Mouse (Mus musculus) central nervous system, embryonic 18 days (tissue): ENCODE data around the gene Adgrg5. TPM values are rescaled to one million over a fixed set of nuclear protein-coding genes. Genes with fewer than 3 reads are reported as not detected.

Source experiments
- polyA plus RNA-seq: library from polyadenylated mRNA; depleted of rRNA; stranded (reverse); fragments of >200 nt; gene quantifications from 2 replicates; pipeline ENCODE4 v1.2.3, GENCODE M21; 2012; rRNA removed

Gene Adgrg5
- polyA plus RNA-seq: 0.13 TPM in 2 replicates

DNA sequence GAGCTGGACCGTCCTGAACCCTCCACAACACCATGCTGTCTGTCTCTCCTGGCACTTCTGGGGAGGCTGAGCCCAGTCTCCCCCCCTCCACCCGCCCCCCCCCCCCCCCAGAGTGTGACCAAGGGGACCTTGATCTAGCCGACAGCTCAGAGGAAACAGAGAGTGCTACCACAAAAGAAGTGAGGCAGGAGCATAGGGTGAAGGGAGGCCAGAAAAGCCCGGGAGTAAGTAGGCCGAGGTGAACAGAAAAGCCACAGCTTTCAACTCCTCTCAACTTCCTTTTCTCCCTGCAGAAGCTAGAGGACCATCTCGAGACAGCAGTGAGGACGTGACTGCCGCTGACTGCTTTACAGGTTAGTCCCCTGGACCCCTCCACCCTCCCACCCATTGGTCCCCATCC is at the start of gene Adgrg5:
Adgrg5 (plus strand) TSS at position 290 of the 400 bp plus-strand sequence.

DNA sequence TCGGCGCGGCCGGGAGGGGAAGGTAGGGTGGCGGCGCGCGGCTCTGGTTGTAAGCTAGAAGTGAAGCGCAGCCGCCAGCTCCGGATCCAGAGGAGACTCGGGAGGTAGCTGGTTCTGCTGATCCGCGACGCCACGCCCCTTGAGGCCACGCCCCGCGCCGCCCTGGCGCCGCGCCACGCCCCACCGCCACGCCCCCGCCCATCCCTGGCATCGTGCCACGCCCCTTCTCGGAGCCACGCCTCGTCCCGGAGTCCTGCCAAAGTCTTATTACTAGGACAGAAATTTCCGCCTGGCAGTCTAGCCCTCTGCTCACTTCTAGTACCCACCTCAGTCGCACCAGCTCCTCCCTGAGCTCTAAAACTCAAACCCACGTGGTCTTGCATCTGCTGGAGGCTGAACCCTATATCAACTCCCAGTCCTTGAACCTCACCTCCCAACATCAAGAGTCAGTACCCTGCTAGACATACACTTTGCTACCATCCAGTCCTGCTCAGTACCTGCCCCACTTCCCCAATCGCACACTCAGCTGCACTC is 47.2 kb upstream of the Adgrg5 start, which contains the start of gene Dok4:
Dok4 (minus strand) TSS at position 134 of the 534 bp plus-strand sequence.

GRCm38 (mm10) chr8:94917851-94918495 is 5.5 kb upstream of the Adgrg5 start, which contains the start of gene Ccdc102a:
TSS of gene Ccdc102a (minus strand) at chr8:94918098.

GRCm38 (mm10) chr8:94974467-94975165 is 51.1 kb downstream of the Adgrg5 start, which contains the start of gene Adgrg1:
TSS of gene Adgrg1 (plus strand) at chr8:94974751.

Other genes with a start within 250 kb of the Adgrg5 start
- gene Pllp, start 227.4 kb upstream of the Adgrg5 start, polyA plus RNA-seq: 3.9 and 5.1 TPM in 2 replicates
- not detected in 2 replicates for gene Ccl22, start 178.1 kb upstream of the Adgrg5 start, polyA plus RNA-seq
- 58.1 and 65.6 TPM in 2 replicates for gene Cx3cl1, start 151.7 kb upstream of the Adgrg5 start, polyA plus RNA-seq
- gene Ccl17, start 113.2 kb upstream of the Adgrg5 start, polyA plus RNA-seq: 0.17 and 0.40 TPM in 2 replicates
- 55.4 and 57.2 TPM in 2 replicates for gene Coq9, start 85.4 kb upstream of the Adgrg5 start, polyA plus RNA-seq
- 58.0 and 61.1 TPM in 2 replicates for gene Ciapin1, start 85.3 kb upstream of the Adgrg5 start, polyA plus RNA-seq
- gene Polr2c, start 66.2 kb upstream of the Adgrg5 start, polyA plus RNA-seq: 111 and 114 TPM in 2 replicates
- 118 and 120 TPM in 2 replicates for gene Dok4, start 47.4 kb upstream of the Adgrg5 start, polyA plus RNA-seq
- gene Ccdc102a, start 5.6 kb upstream of the Adgrg5 start, polyA plus RNA-seq: 5.9 and 6.8 TPM in 2 replicates
- 235 and 266 TPM in 2 replicates for gene Adgrg1, start 51.1 kb downstream of the Adgrg5 start, polyA plus RNA-seq
- 1.5 and 2.0 TPM in 2 replicates for gene Adgrg3, start 94.0 kb downstream of the Adgrg5 start, polyA plus RNA-seq
- gene Drc7, start 131.4 kb downstream of the Adgrg5 start, polyA plus RNA-seq: 3.4 and 4.0 TPM in 2 replicates
- 49.1 and 57.4 TPM in 2 replicates for gene Katnb1, start 157.5 kb downstream of the Adgrg5 start, polyA plus RNA-seq